ENCODE assay signal across 8 mouse cellular contexts in genomic region chr9:66465087-66465486, GRCm38 (mm10). TPM values are rescaled to one million over a fixed set of nuclear protein-coding genes. Genes with fewer than 3 reads are reported as not detected.
A peak's percentile ranks its signal among the peaks of the same experiment; 100 is the strongest.
DNase-seq lines count a peak whose midpoint lies in the region; ATAC-seq and TF ChIP-seq lines count a peak whose summit lies in the region.

No protein-coding gene starts in this region.

- H3K4me3 ChIP-seq in kidney, adult 2 months (ENCODE audit: insufficient read depth, low read depth, low read length) = no peak overlapping the region
- no peak overlapping the region for H3K4me3 ChIP-seq in forebrain, embryonic 15.5 days

- H3K27ac ChIP-seq in kidney, adult 2 months (ENCODE audit: insufficient read depth, low read depth, low read length) = no peak overlapping the region
- H3K27ac ChIP-seq in forebrain, embryonic 15.5 days (replicated peaks) = no peak overlapping the region

- H3K9me3 ChIP-seq in forebrain, embryonic 15.5 days = no peaks in the 10 kb centered on the region

- H3K27me3 ChIP-seq in kidney, adult 2 months (replicated peaks; ENCODE audit: control insufficient read depth, insufficient read depth, low read length) = no peaks in the 10 kb centered on the region
- no peaks in the 10 kb centered on the region for H3K27me3 ChIP-seq in forebrain, embryonic 15.5 days

- ATAC-seq in CD4-positive, CD25-positive, alpha-beta regulatory T cell, adult 4 months = peak; percentile 72
- ATAC-seq in forebrain, embryonic 15.5 days (replicated peaks) = no peak

- H3K9ac ChIP-seq in forebrain, embryonic 15.5 days (replicated peaks) = no peak overlapping the region

- H3K4me2 ChIP-seq in forebrain, embryonic 15.5 days (replicated peaks) = no peak overlapping the region

- no peaks in the 10 kb centered on the region for H3K4me1 ChIP-seq in kidney, adult 2 months (ENCODE audit: control insufficient read depth, insufficient read depth, low read length)
- H3K4me1 ChIP-seq in forebrain, embryonic 15.5 days = no peaks in the 10 kb centered on the region

- TF ChIP-seq CTCF in kidney, adult 2 months (conservative IDR thresholded peaks at IDR 0.05; ENCODE audit: insufficient read depth, insufficient read length, low read depth, low read length) = no peak

- peak; percentile 21 for DNase-seq in kidney, adult 2 months
- DNase-seq in kidney, adult 18-20 months = no peak
- DNase-seq in 3T3-L1 (ENCODE audit: low read depth, low spot score) = peak; percentile 74
- peak; percentile 35 for DNase-seq in cerebellum, adult 8-10 months
- DNase-seq in lung, postnatal 25 days (ENCODE audit: low spot score) = peak; percentile 23
- DNase-seq in left cerebral cortex, adult 18-20 months (ENCODE audit: low spot score in 2 of 2) = no peak

- peaks cover 10% of the 10 kb centered on the region for H3K36me3 ChIP-seq in kidney, adult 2 months (ENCODE audit: control insufficient read depth, insufficient read depth, low read length)
- peaks cover 60% of the 10 kb centered on the region for H3K36me3 ChIP-seq in forebrain, embryonic 15.5 days

- TF ChIP-seq POLR2A in kidney, adult 2 months (IDR thresholded peaks at IDR 0.05; ENCODE audit: low read depth, low read length) = no peak

- 62% methylated on average over 4 of the region's 4 CpGs for WGBS in kidney, adult 2 months
- 53% methylated on average over 4 of the region's 4 CpGs for WGBS in forebrain, embryonic 15.5 days

RNA-seq across cellular contexts. Expression of gene Fbxl22, which starts 49.3 kb away (rescaled TPM):
- 0.74 and 1.6 TPM in 2 replicates for polyA plus RNA-seq in kidney, adult 2 months (2012; rRNA removed)
- polyA plus RNA-seq in CD4-positive, CD25-positive, alpha-beta regulatory T cell, adult 4 months (2017; shearing (Covaris generic)) = 1 to 10 TPM; 4.9 to 5.9 TPM
- 1.6 and 1.9 TPM in 2 replicates for polyA plus RNA-seq in forebrain, embryonic 15.5 days (2015; fragmentation: Nextera tagmentation; extraction: Ambion mirVana)
- under 1 TPM; 0.23 to 0.52 TPM for total RNA-seq in left cerebral cortex, adult 18-20 months (2021)

Comparison
In these comparisons a context has a peak if more than half of its experiments do, and no peak if none do; other contexts are left out.
1. DNase-seq: peak in kidney, adult 2 months (single experiment), 3T3-L1 (single experiment), cerebellum, adult 8-10 months (single experiment) and lung, postnatal 25 days (single experiment); none in kidney, adult 18-20 months (single experiment) and left cerebral cortex, adult 18-20 months (0 of 2).